Mouse (Mus musculus) c-Kit-positive CD71-positive TER-119-negative erythroid progenitor cells, embryonic 14.5 days (primary cell): Measurements from ENCODE around the gene Brinp1.
"Not testable (repeated sequence)": the region's sequence is repeated elsewhere in the genome, so short reads cannot be mapped to it uniquely, and the experiment has no call there.

Experiments
- DNase-seq: peaks from one replicate; pipeline ENCODE4 v3.0.0-alpha.2; 2013; ENCODE audit warnings: low read depth

Gene Brinp1

DNA sequence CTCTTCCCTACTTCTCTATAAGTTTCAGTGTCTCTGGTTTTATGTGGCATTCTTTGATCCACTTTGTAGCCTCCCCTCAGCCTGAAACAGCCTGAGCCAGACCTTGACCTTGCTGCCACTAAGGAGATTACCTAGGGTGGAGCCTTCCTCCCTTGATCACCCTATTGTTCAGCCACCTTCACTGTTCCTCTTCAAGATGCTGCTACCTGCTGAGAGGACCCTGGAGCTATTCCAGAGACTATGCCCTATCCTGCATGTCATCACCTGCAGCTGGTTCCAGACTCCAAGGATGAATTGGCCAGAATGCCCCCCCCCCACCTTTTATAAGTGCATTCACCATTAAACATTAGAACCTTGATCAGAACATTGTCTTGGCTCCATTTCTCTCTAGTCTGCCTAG lies 140.2 kb downstream of the Brinp1 start:
- not testable (repeated sequence) for DNase-seq

DNA sequence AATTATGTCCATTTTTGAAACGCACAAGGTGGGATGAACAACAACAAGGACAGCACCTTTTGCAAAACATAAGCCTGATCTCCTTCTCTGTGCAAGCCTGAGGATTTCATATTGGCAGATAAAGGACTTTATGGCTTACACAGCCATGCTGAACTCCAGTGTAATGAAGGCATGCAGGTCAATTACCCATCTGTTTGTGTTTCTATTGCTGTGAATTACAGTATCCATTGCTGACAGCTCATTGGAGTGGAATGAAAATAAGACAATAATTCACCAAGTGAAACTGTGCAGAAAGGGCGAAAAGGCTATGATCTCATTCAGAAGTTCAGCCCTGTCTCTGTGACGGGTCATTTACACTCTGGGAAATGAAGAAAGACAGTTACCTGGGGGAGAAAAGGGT lies 147.7 kb downstream of the Brinp1 start:
- no peak for DNase-seq

DNA sequence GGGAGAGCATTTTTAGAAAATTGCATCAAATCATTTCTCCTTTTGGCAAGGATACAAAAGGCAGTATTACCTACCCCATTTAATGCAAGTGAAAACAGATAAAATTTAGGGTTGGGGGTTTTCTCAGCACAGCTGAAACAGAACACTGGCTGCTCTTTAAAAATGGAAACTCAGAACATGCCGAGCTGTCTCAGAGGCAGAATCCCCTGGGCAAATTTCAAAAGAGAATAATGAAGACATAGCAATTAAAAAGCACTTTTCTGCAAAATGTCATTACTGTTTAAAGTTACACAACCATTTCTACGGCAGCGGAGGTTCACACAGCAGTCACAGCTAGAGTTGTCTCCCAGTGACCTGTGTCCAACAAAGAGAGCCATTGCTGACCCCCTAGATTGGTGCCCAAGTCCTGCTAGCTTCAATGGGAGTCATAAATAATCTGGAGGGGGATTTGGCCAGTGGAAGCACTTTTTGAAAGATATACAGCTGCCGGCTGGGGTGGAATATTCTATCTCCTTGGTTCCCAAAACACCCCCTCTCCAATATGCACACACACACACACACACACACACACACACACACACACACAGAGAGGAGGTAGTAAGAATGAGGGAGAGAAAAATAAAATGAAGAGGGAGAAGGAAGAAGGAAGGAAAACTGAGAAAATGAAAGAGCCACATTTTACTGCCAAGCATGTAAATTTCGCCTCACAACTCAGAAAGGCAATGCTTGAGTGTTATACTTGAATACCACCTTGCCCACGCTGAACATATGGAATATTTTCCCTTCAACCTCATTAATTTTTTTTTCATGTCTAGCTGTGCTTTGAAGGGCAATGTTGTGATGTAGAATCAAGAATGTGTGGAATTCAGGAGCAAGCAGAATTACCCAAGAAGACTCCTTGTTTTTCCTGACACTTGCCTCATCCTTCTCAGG lies 152.0 kb downstream of the Brinp1 start:
- DNase-seq = no peak

DNA sequence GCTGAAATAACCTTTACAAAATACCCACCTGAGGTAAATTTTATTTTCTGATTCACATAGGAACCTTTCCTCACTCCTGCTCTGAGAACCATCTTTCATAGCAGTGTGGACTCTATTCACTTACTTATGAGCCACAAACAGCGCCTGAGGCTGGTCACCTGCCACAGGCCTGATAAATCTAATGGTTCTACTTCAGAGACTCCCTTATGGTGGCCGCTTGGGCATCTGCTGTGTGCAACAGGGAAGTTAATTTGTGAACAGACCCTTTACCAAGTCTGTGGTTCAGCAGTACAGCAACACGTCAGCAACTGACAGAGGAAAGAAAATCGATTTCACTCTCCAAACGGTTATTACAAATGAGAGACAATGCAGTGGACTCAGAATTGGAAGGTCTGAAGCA lies 164.2 kb downstream of the Brinp1 start:
- no peak for DNase-seq

DNA sequence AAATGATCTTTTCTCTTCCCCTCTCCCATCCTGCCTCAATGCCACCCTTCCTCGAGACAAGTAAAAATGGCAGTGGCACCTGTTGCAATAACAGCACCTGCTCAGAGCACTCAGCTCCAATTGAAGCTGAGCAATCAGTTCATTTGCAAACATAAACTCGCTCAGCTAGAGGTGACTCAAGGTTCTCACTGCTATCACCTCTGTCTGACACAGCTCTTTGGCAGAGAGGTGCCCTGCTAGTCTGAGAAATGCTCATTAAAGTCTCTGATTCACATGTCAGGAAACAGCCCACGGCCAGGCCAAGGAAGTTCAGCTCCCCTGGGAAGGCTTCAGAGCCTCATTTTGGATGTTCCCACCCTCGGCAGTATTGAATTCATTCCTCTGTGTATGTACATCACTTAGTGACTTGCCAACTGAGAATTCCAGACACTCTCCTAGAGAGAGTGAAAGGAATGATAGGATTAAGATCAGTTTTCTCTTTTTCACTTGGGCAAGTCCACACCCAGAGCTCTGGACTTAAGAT lies 165.7 kb downstream of the Brinp1 start:
- no peak for DNase-seq

DNA sequence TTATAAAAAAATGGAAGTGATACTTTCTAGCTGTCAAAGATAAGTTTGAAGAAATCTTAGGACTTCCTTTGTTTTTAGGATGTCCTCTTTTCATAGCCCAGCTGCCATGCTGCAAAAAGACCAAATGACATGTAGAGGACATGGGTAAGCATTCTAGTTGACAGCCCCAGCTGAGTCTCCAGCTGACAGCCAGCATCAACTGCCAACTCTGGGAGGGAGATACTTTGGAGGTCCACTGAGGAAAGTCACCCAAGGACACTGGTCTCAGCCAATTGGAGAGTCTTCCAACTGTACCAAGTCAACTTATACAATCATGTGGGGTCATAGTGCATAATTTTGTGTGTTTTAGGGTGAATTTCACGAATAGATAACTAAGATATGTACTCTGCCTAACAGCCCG lies 166.6 kb downstream of the Brinp1 start:
- DNase-seq = no peak

DNA sequence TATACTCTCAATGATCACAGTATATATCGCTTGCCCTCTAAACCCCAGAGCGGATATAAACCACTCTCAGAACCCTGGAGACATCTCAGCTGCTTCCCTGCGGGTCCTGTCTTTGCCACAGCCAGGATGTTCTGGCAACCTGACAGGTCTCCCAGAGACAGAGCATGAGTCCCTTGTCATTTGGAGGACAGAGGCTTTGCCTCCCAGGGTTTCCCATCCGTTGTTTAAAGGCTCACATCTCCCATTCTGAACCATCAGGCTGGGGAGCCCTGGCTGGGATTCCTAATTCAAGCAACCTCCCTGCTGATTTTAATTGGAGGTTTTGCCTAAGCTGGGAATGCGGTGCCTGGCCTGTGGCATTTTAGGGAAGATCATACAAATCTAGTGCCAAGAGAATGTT lies 185.9 kb downstream of the Brinp1 start:
- DNase-seq = no peak

DNA sequence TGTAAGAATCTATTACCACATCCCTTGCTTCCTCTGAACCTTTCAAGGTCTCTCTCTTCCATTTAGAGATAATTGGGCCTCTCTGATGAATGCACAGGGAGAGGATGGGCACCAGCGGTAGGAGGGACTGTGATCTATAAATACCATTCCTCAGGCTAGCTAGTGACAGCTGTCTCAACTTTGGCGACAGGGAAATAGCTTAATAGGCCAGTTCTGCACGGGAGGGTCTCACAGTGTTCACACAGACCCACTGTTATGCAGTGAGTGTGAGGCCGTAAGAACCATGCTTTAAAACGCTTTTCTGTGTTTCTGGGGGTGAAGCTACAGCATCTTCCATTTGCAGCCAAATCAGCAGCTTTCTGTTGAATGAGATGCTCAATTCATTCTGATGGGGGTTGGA lies 186.8 kb downstream of the Brinp1 start:
- DNase-seq = no peak

DNA sequence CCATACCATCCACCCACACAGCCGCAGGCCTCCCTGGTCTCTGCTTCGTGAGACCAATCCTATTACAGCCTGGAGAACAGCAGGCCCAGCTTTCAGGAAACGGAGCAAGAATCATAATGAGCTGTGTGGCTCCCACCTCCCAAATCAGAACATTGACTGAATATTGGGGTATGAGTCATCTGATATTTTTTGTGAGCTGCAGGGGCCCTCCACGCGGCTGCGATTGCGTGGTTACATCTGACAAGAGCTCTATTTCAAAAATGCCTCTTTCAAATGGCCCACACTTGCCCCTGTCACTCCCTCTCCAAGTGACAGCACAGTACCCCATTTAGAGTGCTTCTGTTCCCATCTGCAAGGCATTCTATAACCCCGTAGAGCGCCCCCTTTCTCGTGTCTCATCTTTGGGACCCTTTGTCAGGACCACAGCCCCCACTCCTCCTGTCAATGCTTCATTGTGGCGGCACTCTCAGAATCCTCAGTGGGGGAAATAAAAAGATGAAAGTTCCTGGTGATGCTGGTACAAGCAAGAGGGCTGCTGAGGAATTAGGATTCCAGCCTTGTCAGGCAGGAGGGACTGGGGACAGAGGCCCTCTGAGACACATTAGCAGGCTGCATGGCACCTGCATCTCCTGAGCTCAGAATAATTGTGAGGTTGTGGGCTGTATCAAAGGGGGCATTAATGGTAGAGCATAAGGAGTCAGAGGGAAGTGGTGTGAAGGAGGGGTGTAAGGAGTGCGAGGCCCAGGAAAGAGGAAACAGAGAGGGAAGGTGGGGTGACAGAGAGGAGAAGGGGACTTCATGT lies 188.2 kb downstream of the Brinp1 start:
- no peak for DNase-seq

DNA sequence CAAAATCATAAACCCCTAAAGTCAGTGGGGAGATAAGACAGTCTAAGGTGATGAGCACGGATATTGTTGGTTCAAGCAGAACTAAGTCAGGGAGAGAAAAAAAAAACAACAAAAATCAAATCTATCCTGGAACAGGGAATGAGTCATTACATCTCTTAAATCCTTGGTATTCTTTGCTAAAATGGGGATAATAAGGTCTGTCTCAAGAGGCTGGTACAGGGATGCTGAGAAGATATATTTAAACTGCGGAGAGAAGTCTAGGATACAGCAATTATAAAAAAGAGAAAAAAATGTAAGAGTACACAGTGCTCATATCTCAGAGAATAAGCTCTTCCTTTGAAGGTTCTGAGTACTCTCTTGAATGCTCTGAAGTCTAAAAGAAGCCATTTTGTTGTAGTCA lies 189.3 kb downstream of the Brinp1 start:
- no peak for DNase-seq

DNA sequence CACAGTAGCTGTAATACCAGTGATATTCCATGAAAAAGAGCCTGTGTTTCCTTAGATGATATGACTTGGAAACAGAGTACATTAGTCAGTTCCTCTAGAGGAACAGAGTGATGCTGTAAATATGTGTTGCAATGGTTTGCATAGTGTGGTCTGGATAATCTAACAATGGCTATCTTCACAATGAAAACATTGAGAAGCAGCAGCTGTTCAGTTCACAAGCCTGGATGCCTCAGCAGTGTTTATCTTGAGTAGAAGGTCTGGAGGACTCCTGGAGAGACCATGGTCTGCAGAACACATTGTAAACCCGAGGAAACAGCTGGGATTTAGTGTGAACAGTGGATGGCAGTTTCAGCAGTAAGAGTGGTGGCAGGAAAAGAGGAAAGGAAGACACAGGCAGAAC lies 233.2 kb downstream of the Brinp1 start:
- DNase-seq = no peak
